Comparison of ENCODE assay signal across 8 mouse cellular contexts in genomic region chr2:28585043-28585571, GRCm38 (mm10). TPM values are rescaled to one million over a fixed set of nuclear protein-coding genes. Genes with fewer than 3 reads are reported as not detected.
DNase-seq lines count a peak whose midpoint lies in the region; ATAC-seq and TF ChIP-seq lines count a peak whose summit lies in the region.

No protein-coding gene starts in this region.

- DNase-seq in 3T3-L1 (ENCODE audit: low read depth, low spot score) (peak; percentile 90), CH12.LX (ENCODE audit: extremely low read depth) (peak; percentile 87)
- peak; percentile 81 for DNase-seq in c-Kit-negative CD71-positive TER-119-positive erythroid progenitor cells, embryonic 14.5 days (ENCODE audit: low read depth, low spot score)
- peak; percentile 40 for DNase-seq in fibroblast of lung, adult 2 months (ENCODE audit: low read depth)
- peak; percentile 89 for DNase-seq in kidney, postnatal 10 days
- peak; percentile 78 to 85 (median 79) for DNase-seq in liver, embryonic 14.5 days (ENCODE audit: low read depth in 3 of 3, low spot score in 3 of 3)
- DNase-seq in retina, postnatal 7 days (ENCODE audit: low read depth, low spot score), result peak; percentile 82
- peak; percentile 34 for DNase-seq in urinary bladder, adult 2 months (ENCODE audit: low spot score)

- H3K79me2 ChIP-seq in CH12.LX (replicated peaks; ENCODE audit: control insufficient read depth, extremely low read depth, insufficient read depth, poor library complexity, severe bottlenecking), result no peaks in the 10 kb centered on the region

- peaks cover 2% of the 10 kb centered on the region for H3K27me3 ChIP-seq in CH12.LX (replicated peaks)
- no peaks in the 10 kb centered on the region for H3K27me3 ChIP-seq in liver, embryonic 14.5 days (ENCODE audit: control insufficient read depth, insufficient read depth, low read length)

- WGBS in liver, embryonic 14.5 days (ENCODE audit: insufficient replicate concordance), result 19% methylated on average over 6 of the region's 6 CpGs

- TF ChIP-seq EP300 in CH12.LX (IDR thresholded peaks at IDR 0.05; ENCODE audit: low read length), result peak; percentile 40; the same call in 1 of the 2 replicates
- TF ChIP-seq EP300 in liver, embryonic 14.5 days (IDR thresholded peaks at IDR 0.05; ENCODE audit: low read depth), result no peak

- peaks cover 15 to 33% of the 10 kb centered on the region in 2 experiments for H3K4me1 ChIP-seq in CH12.LX (ENCODE audit: control insufficient read depth in 1 of 2, insufficient read depth in 2 of 2)
- peaks cover 0 to 6% of the 10 kb centered on the region in 2 experiments; a peak in 2 of 4 replicates for H3K4me1 ChIP-seq in liver, embryonic 14.5 days (replicated peaks; ENCODE audit: control insufficient read depth in 2 of 2, insufficient read depth in 2 of 2, low read length in 1 of 2)

- ATAC-seq in liver, embryonic 14.5 days (ENCODE audit: insufficient read depth), result no peak

- no peaks in the 10 kb centered on the region for H3K9me3 ChIP-seq in CH12.LX (replicated peaks; ENCODE audit: low read length)
- no peaks in the 10 kb centered on the region for H3K9me3 ChIP-seq in liver, embryonic 14.5 days (ENCODE audit: control insufficient read depth, low read length)

- dilution Hi-C loops in CH12.LX (cut with MboI; ENCODE audit: extremely low pct_ligation_motif_present, extremely low pct_unique_long_range_greater_than_20kb, low sequenced_read_pairs), result no loop called here

- peak; percentile 72 for TF ChIP-seq RAD21 in CH12.LX (IDR thresholded peaks at IDR 0.05; ENCODE audit: low read depth, low read length)

- no peak overlapping the region for H3K4me3 ChIP-seq in CH12.LX (replicated peaks in 1 of 3; ENCODE audit: low read depth in 2 of 3, low read length in 2 of 3, poor library complexity in 1 of 3)
- no peak overlapping the region for H3K4me3 ChIP-seq in liver, embryonic 14.5 days (ENCODE audit: insufficient read depth in 1 of 2, low read depth in 2 of 2, low read length in 2 of 2)

- no peak for TF ChIP-seq POLR2A in CH12.LX (IDR thresholded peaks at IDR 0.05; ENCODE audit: low read depth, low read length)

- H3K36me3 ChIP-seq in CH12.LX (replicated peaks in 1 of 2; ENCODE audit: control insufficient read depth in 1 of 2, insufficient read depth in 1 of 2, low read length in 1 of 2), result peaks cover 0 to 10% of the 10 kb centered on the region in 2 experiments
- no peaks in the 10 kb centered on the region for H3K36me3 ChIP-seq in liver, embryonic 14.5 days (replicated peaks; ENCODE audit: control insufficient read depth, insufficient read depth, low read depth)

- in situ Hi-C loops in CH12.LX (cut with MboI; ENCODE audit: low pct_ligation_motif_present, low pct_unique_long_range_greater_than_20kb, low sequenced_read_pairs), result no loop called here

- no peak overlapping the region for H3K4me2 ChIP-seq in CH12.LX (ENCODE audit: insufficient read depth, low read depth, poor library complexity, severe bottlenecking)
- no peak overlapping the region for H3K4me2 ChIP-seq in liver, embryonic 14.5 days (ENCODE audit: low read depth)

- H3K27ac ChIP-seq in CH12.LX (ENCODE audit: insufficient read depth, low read depth), result no peak overlapping the region
- H3K27ac ChIP-seq in liver, embryonic 14.5 days, result no peak overlapping the region

- TF ChIP-seq CTCF in CH12.LX (conservative IDR thresholded peaks at IDR 0.05 in 1 of 2, IDR thresholded peaks at IDR 0.05 in 1 of 2; ENCODE audit: low read depth in 2 of 2, low read length in 2 of 2), result peak; percentile 99 to 100
- peak; percentile 100 for TF ChIP-seq CTCF in liver, embryonic 14.5 days (IDR thresholded peaks at IDR 0.05; ENCODE audit: low read depth)

- H3K9ac ChIP-seq in CH12.LX (ENCODE audit: insufficient read depth, low read depth), result no peak overlapping the region
- no peak overlapping the region for H3K9ac ChIP-seq in liver, embryonic 14.5 days (replicated peaks)

TF ChIP-seq in CH12.LX, 34 proteins besides CTCF, POLR2A, EP300 and RAD21 (continues in another document):
- TF ChIP-seq NELFE (IDR thresholded peaks at IDR 0.05; ENCODE audit: low read depth, low read length), result peak; percentile 98
- TF ChIP-seq CHD1 (IDR thresholded peaks at IDR 0.05; ENCODE audit: low read depth, low read length), result no peak
- no peak for TF ChIP-seq MAFK (IDR thresholded peaks at IDR 0.05; ENCODE audit: insufficient replicate concordance, low read length)
- TF ChIP-seq JUN (IDR thresholded peaks at IDR 0.05; ENCODE audit: insufficient read depth, low read depth, low read length), result peak; percentile 51; the same call in 1 of the 2 replicates
- no peak for TF ChIP-seq USF2 (conservative IDR thresholded peaks at IDR 0.05; ENCODE audit: low read depth, low read length)
- TF ChIP-seq KAT2A (IDR thresholded peaks at IDR 0.05; ENCODE audit: insufficient replicate concordance, low read length), result 0 out of 2 replicates have a peak, but pooled peaks have one; percentile 38
- TF ChIP-seq JUND (conservative IDR thresholded peaks at IDR 0.05; ENCODE audit: low read depth, low read length), result peak; percentile 81
- TF ChIP-seq MEF2A (IDR thresholded peaks at IDR 0.05; ENCODE audit: borderline replicate concordance, low read depth, low read length), result peak; percentile 68; the same call in 1 of the 2 replicates
- TF ChIP-seq POLR2AphosphoS2 (IDR thresholded peaks at IDR 0.05; ENCODE audit: low read depth, low read length), result no peak
- TF ChIP-seq SIN3A (IDR thresholded peaks at IDR 0.05; ENCODE audit: low read length), result peak; percentile 94
- TF ChIP-seq HCFC1 (IDR thresholded peaks at IDR 0.05; ENCODE audit: low read depth, low read length), result peak; percentile 65
- TF ChIP-seq RCOR1 (conservative IDR thresholded peaks at IDR 0.05; ENCODE audit: low read depth, low read length), result 0 out of 2 replicates have a peak, but pooled peaks have one; percentile 53
- peak; percentile 75; the same call in 1 of the 2 replicates for TF ChIP-seq ZC3H11A (IDR thresholded peaks at IDR 0.05; ENCODE audit: low read depth, low read length)
- TF ChIP-seq PAX5 (IDR thresholded peaks at IDR 0.05; ENCODE audit: low read length), result no peak
- TF ChIP-seq E2F4 (IDR thresholded peaks at IDR 0.05; ENCODE audit: insufficient replicate concordance, low read depth, low read length), result no peak
- TF ChIP-seq GABPA (IDR thresholded peaks at IDR 0.05; ENCODE audit: insufficient replicate concordance, low read depth, low read length), result no peak
- no peak for TF ChIP-seq ZMIZ1 (IDR thresholded peaks at IDR 0.05; ENCODE audit: low read depth, low read length)
- TF ChIP-seq NRF1 (IDR thresholded peaks at IDR 0.05; ENCODE audit: low read depth, low read length), result peak; percentile 40; the same call in 1 of the 2 replicates
- TF ChIP-seq TCF12 (IDR thresholded peaks at IDR 0.05; ENCODE audit: low read depth, low read length), result peak; percentile 75
- TF ChIP-seq MAZ (IDR thresholded peaks at IDR 0.05; ENCODE audit: low read depth, low read length), result no peak
- peak; percentile 99 for TF ChIP-seq SMC3 (IDR thresholded peaks at IDR 0.05; ENCODE audit: low read depth, low read length)
- TF ChIP-seq ETS1 (conservative IDR thresholded peaks at IDR 0.05; ENCODE audit: low read depth, low read length), result 0 out of 2 replicates have a peak, but pooled peaks have one; percentile 9
- TF ChIP-seq IRF4 (IDR thresholded peaks at IDR 0.05; ENCODE audit: low read depth, low read length), result peak; percentile 71; the same call in 1 of the 2 replicates
- peak; percentile 99 for TF ChIP-seq ZKSCAN1 (IDR thresholded peaks at IDR 0.05; ENCODE audit: borderline replicate concordance, low read depth, low read length)
- no peak for TF ChIP-seq USF1 (IDR thresholded peaks at IDR 0.05; ENCODE audit: low read depth, low read length)
- TF ChIP-seq ELF1 (IDR thresholded peaks at IDR 0.05; ENCODE audit: low read depth, low read length), result peak; percentile 53
- TF ChIP-seq MAX (IDR thresholded peaks at IDR 0.05; ENCODE audit: low read length), result peak; percentile 81
- peak; percentile 39; the same call in 1 of the 2 replicates for TF ChIP-seq BHLHE40 (IDR thresholded peaks at IDR 0.05; ENCODE audit: low read depth, low read length)
- TF ChIP-seq TBP (conservative IDR thresholded peaks at IDR 0.05; ENCODE audit: low read depth, low read length), result no peak
- TF ChIP-seq CHD2 (IDR thresholded peaks at IDR 0.05; ENCODE audit: low read length), result 0 out of 2 replicates have a peak, but pooled peaks have one; percentile 27

RNA-seq across cellular contexts. Expression of gene Gtf3c5, which starts 1.6 kb away (rescaled TPM):
- total RNA-seq in CH12.LX (2012; rRNA removed) (12.5 and 15.1 TPM in 2 replicates), CH12.LX (2014; rRNA removed) (8.4 and 8.6 TPM in 2 replicates)
- polyA plus RNA-seq in CH12.LX (2012; ENCODE audit: insufficient read length, low read depth), result 27.4 and 30.7 TPM in 2 replicates
- polyA plus RNA-seq in liver, embryonic 14.5 days (2012; rRNA removed), result 10.0 and 11.6 TPM in 2 replicates
- polyA plus RNA-seq in liver, embryonic 14.5 days (2014; fragmentation: Nextera tagmentation; extraction: Ambion mirVana), result 7.6 and 9.0 TPM in 2 replicates
- polyA plus RNA-seq in urinary bladder, adult 2 months (2012; rRNA removed), result 21.3 and 21.7 TPM in 2 replicates

RNA-seq across cellular contexts. Expression of gene Cel, which starts 21.9 kb away (rescaled TPM):
- total RNA-seq in CH12.LX (2012; rRNA removed) (not detected in 2 replicates), CH12.LX (2014; rRNA removed) (not detected in 2 replicates)
- not detected in 2 replicates for polyA plus RNA-seq in CH12.LX (2012; ENCODE audit: insufficient read length, low read depth)
- polyA plus RNA-seq in liver, embryonic 14.5 days (2012; rRNA removed), result 0.10 and 0.19 TPM in 2 replicates
- polyA plus RNA-seq in liver, embryonic 14.5 days (2014; fragmentation: Nextera tagmentation; extraction: Ambion mirVana), result 0.39 TPM in 1 of 2 replicates, not detected in the other
- polyA plus RNA-seq in urinary bladder, adult 2 months (2012; rRNA removed), result 0.07 and 0.44 TPM in 2 replicates

RNA-seq across cellular contexts. Expression of gene Gfi1b, which starts 36.7 kb away (rescaled TPM):
- 0.17 TPM in 1 of 2 replicates, not detected in the other for total RNA-seq in CH12.LX (2012; rRNA removed)
- total RNA-seq in CH12.LX (2014; rRNA removed), result 0.27 and 0.87 TPM in 2 replicates
- 0.19 TPM in 1 of 2 replicates, not detected in the other for polyA plus RNA-seq in CH12.LX (2012; ENCODE audit: insufficient read length, low read depth)
- polyA plus RNA-seq in liver, embryonic 14.5 days (2012; rRNA removed), result 72.5 and 86.9 TPM in 2 replicates
- polyA plus RNA-seq in liver, embryonic 14.5 days (2014; fragmentation: Nextera tagmentation; extraction: Ambion mirVana), result 89.2 and 107 TPM in 2 replicates
- 0.10 and 0.16 TPM in 2 replicates for polyA plus RNA-seq in urinary bladder, adult 2 months (2012; rRNA removed)

RNA-seq across cellular contexts. Expression of gene Tsc1, which starts 55.9 kb away (rescaled TPM):
- total RNA-seq in CH12.LX (2012; rRNA removed), result 8.7 and 9.5 TPM in 2 replicates
- total RNA-seq in CH12.LX (2014; rRNA removed), result 7.6 and 8.1 TPM in 2 replicates
- polyA plus RNA-seq in CH12.LX (2012; ENCODE audit: insufficient read length, low read depth), result 12.2 and 13.4 TPM in 2 replicates
- polyA plus RNA-seq in liver, embryonic 14.5 days (2012; rRNA removed), result 4.5 and 5.4 TPM in 2 replicates
- polyA plus RNA-seq in liver, embryonic 14.5 days (2014; fragmentation: Nextera tagmentation; extraction: Ambion mirVana), result 5.3 and 7.5 TPM in 2 replicates
- polyA plus RNA-seq in urinary bladder, adult 2 months (2012; rRNA removed), result 11.3 and 13.6 TPM in 2 replicates

Comparison
In these comparisons a context has a peak if more than half of its experiments do, and no peak if none do; other contexts are left out.
1. DNase-seq: peak in every context shown above with its lines; median percentile 90 in 3T3-L1; 89 in kidney, postnatal 10 days; 87 in CH12.LX; 82 in retina, postnatal 7 days; 81 in c-Kit-negative CD71-positive TER-119-positive erythroid progenitor cells, embryonic 14.5 days; 79 in liver, embryonic 14.5 days; 40 in fibroblast of lung, adult 2 months; 34 in urinary bladder, adult 2 months.
2. RNA of gene Gfi1b, which starts 36.7 kb away (polyA plus RNA-seq): 72.5 to 107 TPM in liver, embryonic 14.5 days; 0.19 TPM in CH12.LX and 0.10 to 0.16 TPM in urinary bladder, adult 2 months; every median in the first group is over 10 times any median in the second.